Mouse (Mus musculus) c-Kit-positive CD71-positive TER-119-negative erythroid progenitor cells, embryonic 14.5 days (primary cell): ENCODE results near the gene Cdhr5.
"Not testable (repeated sequence)": the region's sequence is repeated elsewhere in the genome, so short reads cannot be mapped to it uniquely, and the experiment has no call there.

Experiments used
- DNase-seq: peaks from one replicate; pipeline ENCODE4 v3.0.0-alpha.2; 2013; ENCODE audit warnings: low read depth

Gene Cdhr5

DNA sequence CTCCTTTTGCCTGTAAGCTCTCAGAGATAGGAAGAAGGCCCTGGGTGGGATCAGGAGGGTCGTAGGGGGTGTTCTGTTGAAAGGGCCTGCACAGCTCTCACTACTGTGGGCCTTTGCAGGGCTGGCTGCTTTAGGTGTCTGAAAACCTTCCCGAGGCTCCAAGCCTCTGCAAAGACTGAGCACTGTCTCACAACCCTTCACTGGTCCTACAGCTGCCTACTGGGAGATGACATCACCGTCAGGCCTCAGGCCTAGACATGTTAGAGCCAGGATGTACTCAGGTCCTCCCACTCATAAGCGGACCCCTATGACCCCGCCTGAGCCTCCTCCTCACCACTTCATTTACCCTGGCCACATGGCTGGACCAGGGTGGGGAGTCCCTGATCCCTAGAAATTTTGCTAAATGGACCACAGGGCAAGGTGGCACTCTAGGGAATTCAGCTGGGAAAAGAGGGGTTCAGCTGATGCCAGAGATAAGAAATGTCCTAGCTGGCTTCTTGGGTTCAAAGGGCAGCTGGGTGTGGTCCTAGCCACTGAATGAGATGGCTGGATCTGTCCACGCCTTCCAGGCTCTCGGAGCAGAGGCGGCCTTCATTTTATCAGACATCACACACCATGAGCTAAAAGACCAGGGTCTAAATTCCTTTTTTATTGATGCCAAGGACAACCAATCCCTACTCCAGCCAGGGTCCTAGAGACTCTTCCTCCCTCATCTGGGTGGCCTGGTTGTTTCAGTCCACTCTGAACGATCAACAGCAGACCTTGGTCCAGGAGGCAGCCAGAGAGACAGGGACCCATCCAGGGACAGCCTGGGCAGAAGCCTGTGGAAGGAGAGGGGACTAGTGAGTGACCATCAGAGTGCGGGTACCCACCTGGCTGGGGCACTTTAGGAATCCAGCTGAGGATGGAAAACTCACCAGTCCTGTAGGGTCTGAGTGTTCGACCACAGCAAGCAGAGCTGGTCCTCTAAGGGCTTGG lies 1.4 kb upstream of the Cdhr5 start:
- no peak for DNase-seq

DNA sequence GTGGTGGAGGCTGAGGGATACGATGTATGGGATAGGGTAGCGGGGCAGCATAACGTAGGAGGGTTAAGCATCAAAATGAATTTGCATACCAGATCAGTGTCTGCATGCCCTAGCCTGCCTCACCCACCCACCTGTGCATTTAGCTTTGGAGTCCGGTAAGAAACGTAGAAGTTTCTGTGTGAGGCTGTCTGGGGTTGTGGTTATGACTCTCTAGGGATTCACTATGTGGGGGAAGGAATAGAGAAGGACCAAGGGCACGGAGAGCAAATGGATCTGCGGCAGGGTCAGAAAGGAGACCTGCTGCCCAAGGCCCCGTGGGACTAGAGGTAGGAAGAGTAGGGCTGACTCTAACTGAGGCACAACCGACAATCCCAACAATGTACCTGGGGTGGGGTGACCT lies 1.2 kb downstream of the Cdhr5 start:
- DNase-seq: no peak

DNA sequence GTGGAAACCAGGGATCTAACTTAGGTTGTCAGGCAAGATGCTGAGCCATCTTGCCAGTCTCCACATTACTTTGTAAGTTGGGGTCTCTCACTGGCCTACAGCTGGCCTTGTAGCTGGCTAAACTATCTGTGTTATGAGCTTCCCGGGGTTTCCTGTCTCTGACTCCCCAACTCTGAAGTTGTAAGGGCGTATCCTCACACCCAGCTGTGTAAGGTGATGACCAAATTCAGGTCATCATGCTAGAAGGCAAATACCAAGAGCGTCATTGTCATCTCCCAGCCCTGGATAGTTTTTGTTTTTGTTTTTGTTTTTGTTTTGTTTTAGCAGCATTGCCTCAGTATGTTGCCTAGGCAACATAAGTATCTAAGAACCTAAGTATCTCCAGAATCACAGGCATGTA lies 6.0 kb downstream of the Cdhr5 start:
- DNase-seq: no peak

DNA sequence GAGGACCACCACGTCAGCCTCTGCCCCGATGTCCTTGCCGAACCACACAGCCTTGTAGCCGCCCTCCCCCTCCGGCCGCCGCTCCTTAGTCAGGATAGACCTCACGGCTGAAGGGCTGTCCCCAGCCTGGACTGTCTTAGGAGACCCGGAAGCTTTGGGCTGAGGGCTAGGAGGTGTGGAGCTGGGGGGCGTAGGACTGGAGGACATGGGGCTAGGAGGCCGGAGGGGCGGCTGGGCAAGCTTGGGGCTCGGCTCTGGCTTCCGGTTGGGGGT lies 7.4 kb downstream of the Cdhr5 start:
- no peak for DNase-seq

DNA sequence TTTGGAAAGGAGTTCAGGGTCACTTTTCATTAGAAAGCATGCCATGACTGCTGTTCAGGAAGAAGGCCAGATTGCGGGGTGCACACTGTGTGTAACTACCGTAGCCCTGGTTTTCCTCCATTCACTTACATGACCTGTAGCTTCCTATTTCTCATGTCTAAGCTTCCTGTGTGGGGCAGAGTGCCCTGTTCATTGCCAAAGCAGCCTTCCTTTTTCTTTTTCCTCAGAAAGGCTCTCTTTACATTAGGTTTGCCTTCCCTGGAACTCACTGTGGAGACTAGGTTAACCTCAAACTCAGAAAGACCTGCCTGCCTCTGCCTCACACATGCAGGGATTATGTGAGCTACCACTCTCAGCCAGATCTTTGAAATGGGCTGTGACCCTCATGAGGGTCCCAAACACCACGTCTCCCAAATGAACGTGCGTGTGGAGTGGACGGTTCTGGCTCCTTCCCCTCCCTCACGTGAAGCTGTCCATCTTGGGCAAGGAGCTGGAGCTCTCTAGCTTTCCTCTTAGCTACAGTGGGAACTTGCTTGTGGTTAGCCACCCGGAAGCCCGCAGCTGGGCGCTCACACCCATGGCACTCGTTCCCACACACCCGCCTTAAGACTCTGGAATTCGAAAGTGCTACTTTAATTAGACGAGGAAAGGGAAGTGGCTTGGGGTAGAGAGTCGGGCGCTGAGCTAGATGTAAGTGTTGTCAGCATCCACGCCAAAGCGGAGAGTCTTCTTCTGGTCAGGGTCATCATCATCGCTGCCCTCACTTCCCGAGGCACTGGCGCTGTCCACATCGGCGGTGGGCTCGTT lies 7.9 kb downstream of the Cdhr5 start:
- DNase-seq: no peak

DNA sequence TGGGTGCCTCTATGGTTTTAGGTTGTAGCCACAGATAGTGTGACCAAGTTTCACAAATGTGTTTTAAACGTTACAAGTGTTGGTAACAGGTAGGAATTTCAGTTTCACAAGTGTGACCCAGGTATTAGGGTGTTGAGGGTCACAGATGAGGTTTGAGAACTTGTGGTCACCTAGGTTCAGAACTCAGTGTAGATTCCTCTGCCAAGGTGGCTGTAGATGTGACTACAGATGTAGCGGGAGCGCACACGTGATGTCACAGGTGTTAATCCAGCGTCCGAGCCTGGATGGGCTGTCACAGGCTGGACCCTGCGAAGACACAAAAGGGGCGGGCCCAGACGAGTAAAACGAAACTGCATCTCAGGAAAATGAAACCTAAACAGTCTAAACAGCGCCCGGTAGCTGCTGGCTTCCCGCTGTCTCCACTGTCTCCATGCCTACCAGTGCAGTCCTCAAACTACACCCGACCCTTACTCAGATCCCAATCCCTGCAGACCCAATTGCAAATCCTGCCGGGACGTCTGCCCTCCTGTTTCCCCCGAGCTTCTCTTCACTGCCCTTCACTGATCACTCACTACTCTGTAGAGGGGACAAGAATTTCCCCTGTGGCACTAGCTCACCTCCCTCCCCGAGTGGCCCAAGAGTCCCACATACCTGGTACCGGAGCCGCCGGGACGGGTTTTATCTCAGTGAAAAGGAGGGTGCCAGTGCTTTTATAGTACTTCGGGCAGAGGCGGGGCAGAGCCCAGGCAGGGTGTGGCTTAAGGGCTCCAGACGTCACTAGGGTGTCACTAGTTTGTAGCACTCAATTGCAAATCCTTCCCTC lies 10.6 kb downstream of the Cdhr5 start, which contains the start of gene Irf7:
TSS of gene Irf7 (minus strand) at position 743 of the 823 bp plus-strand sequence.
- peak; percentile 69 for DNase-seq

DNA sequence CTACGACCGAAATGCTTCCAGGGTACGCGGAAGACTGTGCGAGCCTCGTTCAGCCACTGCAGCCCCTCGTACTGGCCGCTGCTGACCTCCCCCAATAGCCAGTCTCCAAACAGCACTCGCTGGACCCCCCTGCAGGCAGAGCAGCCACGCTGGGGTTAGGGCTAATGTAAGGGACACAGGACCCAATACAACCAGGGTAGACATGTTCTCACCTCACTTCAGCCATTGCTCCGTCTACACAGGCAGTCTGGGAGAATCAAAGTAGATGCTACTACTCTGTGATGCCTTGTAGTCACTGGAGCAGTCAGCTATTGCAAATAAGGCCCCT lies 11.2 kb downstream of the Cdhr5 start:
- DNase-seq: peak; percentile 14

DNA sequence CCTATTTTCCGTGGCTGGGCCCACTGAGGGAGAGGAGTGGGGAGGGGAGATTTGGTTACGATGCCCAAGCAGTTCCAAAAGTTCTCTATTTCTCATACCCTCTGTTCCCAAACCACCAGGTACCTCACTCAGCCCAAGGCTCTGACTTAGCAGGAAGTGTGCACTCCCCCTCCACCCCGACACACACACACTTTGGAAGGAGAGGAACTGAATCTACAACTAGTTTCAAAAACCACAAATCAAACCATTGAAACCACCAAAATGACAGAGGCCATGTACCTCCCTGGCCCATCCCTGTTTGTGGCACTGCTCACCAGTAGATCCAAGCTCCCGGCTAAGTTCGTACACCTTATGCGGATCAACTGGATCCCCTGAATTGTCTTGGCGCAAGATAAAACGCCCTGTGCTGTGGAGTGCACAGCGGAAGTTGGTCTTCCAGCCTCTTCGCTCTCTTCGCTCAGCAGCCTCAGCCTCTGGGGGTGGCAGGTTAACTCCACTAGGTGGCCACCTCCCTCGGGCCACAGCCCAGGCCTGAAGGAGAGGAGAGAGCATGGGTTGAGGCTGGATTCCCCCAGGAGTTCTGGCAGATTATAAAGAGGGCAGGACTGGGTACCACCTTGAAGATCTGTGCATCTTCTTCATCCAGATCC lies 11.7 kb downstream of the Cdhr5 start:
- peak; percentile 40 for DNase-seq

DNA sequence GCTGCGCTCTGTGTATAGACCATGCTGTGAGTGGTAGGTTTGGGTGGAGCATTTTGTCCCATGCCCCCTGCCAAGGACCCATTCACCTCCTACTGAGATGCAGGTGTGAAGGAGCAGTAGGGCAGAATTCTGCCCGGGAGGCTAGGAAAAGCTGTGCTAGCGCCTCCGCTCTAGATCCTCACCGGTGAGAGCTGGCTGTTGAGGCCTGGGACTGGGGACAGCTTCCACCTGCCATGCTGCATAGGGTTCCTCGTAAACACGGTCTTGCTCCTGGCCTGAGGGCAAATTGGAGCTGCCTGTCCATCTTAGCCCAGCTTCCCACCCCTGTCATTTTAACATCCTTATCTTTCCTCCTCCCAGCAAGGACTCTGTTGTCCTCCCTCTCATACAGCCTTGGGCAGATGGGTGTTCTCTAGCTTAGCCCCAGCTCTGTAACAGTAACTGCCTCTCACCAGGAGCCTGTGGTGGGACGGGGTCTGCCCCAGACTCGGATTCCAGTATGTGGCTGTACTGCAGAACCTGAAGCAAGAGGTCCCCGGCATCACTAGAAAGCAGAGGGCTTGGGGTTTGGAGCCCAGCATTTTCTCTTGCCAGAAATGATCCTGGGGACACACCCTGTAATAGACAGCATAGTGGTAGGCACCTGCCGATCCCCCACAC lies 12.4 kb downstream of the Cdhr5 start:
- DNase-seq: no peak

DNA sequence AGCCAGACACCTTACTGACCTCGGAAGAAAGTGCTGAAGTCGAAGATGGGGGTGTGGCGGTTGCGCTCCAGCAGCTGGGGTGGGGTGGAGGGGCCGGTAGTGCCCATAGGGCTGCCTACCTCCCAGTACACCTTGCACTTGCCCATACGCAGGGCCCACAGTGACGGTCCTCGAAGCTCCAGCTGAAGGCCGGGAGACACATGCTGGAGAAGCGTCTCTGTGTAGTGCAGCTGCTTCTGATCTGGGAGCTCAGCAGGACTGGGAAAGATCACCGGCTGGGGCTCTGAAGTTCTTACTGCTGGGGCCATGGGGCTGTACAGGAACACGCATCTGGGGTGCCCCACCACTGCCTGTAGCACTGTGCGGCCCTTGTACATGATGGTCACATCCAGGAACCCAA lies 12.9 kb downstream of the Cdhr5 start:
- no peak for DNase-seq

DNA sequence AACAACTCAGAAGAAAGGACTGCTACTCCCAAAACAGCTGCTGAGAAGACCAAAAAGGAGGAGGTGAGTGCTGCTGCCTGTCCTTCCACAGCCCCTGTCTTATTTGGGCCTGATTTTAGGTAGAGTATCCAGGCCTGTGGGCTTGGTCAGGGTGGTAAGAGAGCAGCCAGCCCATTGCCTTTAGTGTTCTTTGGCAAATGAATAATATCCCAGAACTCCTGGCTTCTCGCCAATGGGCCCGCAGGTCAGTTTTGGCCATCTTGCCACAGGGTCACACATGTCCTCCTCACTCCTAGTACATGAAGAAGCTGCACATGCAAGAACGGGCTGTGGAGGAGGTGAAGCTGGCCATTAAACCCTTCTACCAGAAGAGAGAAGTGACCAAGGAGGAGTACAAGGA lies 15.1 kb downstream of the Cdhr5 start:
- no peak for DNase-seq

DNA sequence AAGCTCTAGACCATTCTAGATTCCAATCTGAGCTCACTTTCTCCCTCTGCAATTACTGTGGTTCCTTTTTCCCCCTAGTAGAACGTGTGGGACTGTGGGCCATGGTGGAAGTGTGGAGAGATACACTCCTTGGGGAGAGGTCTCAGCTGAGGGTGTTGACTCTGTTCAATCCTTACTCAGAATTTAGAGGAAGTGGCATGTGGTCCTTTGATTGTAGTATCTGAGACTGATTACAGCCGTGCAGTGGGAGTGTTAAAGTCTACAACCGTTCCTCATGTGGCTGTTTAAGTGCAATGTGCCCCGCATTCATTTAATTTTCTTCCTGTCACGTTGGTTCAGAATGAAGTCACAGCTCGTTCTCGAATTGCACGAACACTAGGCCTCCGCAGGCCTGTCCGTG lies 20.4 kb downstream of the Cdhr5 start:
- DNase-seq: no peak

DNA sequence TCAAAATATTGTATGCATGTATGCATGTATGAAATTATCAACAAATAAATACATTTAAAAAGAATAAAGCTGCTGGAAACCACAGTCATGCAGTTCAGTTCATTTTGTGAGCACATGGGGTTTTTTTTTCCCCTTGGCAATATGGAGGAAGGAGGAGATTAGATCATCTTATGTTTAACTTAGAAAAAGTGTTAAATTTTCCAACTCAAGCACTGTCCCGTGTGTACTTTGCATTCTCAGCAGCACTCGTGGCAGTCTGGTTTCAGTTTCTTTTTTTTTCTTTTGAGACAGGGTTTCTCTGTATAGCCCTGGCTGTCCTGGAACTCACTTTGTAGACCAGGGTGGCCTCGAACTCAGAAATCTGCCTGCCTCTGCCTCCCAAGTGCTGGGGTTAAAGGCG lies 26.1 kb downstream of the Cdhr5 start:
- DNase-seq: not testable (repeated sequence)

DNA sequence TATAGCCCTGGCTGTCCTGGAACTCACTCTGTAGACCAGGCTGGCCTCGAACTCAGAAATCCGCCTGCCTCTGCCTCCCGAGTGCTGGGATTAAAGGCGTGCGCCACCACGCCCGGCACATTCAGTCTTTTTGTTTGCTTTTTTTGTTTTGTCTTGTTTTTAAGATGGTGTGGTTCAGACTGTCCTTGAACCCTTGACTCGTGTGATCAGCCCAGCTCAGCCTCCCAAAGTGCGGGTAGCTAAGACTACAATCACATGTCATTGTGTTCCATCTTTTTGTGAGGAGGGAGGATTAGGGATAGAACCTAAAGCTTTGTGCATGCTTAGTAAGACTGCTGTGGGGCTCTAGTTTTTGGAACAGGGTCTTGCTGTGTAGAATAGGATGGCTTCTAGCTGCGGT lies 45.0 kb downstream of the Cdhr5 start:
- DNase-seq: no peak

DNA sequence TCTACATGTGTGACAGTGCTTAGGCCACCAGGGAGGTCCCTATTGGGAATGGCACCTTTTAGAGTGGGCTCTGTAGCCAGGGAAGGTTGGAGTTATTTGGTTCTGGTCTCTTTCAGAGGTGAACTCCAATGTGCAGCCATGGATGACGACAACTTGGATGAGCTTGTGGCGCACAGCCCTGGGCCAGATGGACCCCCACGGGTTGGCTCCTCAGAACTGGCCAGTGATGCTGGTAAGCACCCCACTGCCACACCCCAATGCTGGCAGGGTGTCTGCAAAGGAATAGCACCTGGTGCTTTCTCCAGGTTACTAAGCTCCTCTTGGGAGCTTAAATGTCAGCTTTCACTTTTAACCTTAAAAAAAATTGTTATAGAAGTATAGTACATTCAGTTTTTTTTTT lies 45.5 kb downstream of the Cdhr5 start:
- no peak for DNase-seq

DNA sequence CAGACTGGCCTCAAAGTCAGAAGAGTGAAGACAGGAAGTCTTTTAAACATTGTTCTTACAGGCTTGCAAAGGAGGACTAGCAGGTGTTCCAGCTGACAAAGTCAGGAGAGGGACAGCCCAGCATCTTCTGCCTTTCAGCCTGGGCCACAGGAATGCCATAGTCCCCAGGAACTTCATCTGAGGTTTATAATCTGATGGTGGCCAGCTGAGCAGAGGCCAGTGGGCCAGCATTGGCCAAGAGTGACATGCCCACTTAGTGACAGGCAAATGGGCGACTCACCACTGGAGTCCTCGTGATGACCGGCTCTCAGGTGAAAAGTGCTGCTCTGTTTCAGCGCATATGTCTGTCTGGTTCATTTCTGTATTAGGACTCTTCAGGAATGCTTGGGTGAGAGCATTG lies 46.0 kb downstream of the Cdhr5 start:
- no peak for DNase-seq

DNA sequence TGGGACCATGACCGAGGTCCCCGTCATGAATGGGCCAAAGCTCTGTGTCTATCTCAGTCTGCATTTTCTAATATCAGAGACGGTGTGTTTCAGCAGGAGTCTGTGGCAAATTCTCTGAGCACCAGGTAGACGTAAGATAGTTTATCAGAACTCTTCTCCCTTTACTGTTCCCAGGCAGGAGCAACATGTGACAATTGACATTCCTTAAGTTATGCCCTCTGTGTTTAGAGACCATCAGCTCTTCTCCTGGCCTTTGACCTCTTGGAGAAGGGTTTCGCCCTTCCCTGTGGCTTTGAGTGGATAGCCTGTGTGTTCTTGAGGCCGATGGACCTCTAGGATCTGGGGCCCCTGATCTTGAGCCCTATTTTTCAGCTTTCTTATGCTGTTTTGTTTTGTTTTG lies 46.9 kb downstream of the Cdhr5 start:
- no peak for DNase-seq

DNA sequence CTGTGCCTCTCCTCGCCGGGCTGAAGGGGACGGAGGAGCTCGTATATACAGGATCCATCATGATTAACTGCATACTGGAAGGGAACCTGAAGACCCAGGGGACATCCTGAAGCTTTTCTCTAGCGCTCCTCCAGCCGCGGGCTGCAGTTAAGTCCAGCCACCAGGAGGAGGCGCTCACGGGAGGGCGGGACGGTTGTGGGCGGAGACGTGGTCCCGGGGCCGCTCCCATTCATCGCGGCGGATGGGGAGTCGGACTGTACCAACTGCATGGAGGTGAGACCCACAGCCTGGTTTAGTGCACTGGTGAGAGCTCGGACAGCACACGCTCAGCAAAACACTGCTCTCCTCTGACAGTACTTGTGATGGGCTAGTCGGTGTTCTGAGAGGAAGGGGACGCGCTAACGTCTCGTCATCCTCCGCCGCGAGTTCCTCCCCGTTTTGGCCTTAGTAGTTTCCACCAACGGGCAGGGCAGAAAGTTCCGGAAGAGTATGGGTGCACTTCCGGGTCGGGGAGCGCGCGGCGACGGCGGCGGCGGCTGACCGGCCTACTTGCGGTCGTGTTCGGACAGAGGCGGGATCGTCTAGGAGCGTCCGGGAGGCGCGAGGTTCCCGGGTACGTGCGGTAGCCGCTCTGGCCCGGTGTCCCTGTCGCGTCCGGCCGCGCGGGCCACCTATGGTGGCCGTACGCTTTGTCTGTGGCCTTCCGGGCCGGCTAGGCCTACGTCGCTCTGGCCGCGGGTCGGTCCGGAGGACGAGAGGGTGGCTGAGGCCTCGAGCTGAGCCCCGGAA lies 48.1 kb downstream of the Cdhr5 start, which contains the start of gene Phrf1:
TSS of gene Phrf1 (plus strand) at position 506 of the 789 bp plus-strand sequence.
- DNase-seq: peak; percentile 75

DNA sequence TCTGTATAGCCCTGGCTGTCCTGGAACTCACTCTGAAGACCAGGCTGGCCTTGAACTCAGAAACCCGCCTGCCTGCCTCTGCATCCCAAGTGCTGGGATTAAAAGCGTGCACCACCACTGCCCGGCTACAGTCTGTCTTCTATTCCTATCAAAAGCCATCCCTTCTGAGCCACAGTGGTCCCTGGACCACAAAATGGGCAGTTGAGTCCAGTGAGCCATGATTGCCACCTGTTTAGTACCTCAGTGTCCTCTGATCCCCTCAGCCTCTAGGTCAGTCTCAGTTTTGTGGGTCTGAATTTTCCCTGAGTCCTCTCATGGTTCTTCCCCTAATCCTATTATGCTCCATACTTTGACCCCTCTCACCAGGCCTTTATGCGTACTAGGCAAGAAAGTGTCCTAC lies 48.8 kb downstream of the Cdhr5 start:
- no peak for DNase-seq

DNA sequence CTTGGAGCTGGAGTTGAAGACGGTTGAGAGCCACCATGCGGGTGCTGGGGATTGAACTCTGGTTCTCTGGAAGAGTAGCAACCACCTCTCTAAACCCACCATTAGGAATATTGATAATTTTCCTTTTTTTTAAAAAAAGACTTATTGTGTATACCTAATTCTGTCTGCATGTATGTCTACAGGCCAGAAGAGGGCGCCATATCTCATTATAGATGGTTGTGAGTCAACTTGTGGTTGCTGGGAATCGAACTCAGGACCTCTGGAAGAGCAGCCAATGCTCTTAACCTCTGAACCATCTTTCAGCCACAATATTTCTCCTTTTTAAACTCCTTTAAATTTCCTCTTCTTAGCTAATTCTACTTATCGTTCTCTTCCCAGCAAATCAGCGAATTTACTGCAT lies 50.1 kb downstream of the Cdhr5 start:
- no peak for DNase-seq
